Mouse (Mus musculus) C2C12 (cell line): Measurements from ENCODE around the gene Kcnk10. TPM values are rescaled to one million over a fixed set of nuclear protein-coding genes. Genes with fewer than 3 reads are reported as not detected.

Source experiments
- H3K27me3 ChIP-seq: one replicate; pipeline ENCODE4 v1.6.1; 2011; ENCODE audit not compliant: control insufficient read depth, insufficient read depth, insufficient read length
- H3K36me3 ChIP-seq: one replicate; pipeline ENCODE4 v1.6.1; 2011; ENCODE audit not compliant: control insufficient read depth, insufficient read depth
- H3K4me3 ChIP-seq: one replicate; pipeline ENCODE4 v1.5.1; 2011; ENCODE audit warnings: mild to moderate bottlenecking, control low read depth; ENCODE audit not compliant: poor library complexity, insufficient read depth, severe bottlenecking
- H3K79me2 ChIP-seq: one replicate; pipeline ENCODE4 v1.6.1; 2011; ENCODE audit not compliant: control insufficient read depth, insufficient read depth
- H3K79me3 ChIP-seq: one replicate; pipeline ENCODE4 v1.6.1; 2011; ENCODE audit warnings: low read depth, control low read depth
- H3ac ChIP-seq: one replicate; pipeline ENCODE3; 2011; ENCODE audit warnings: low read depth; ENCODE audit not compliant: control insufficient read depth, insufficient read length
- CEBPB ChIP-seq: IDR thresholded peaks from one replicate; pipeline ENCODE4 v1.6.1; 2011; ENCODE audit warnings: low read depth, mild to moderate bottlenecking, control low read depth, moderate library complexity
- CTCF ChIP-seq: IDR thresholded peaks from one replicate; pipeline ENCODE4 v1.5.1; 2011; ENCODE audit not compliant: control insufficient read depth, insufficient read depth, insufficient read length
- FOSL1 ChIP-seq: IDR thresholded peaks from one replicate; pipeline ENCODE4 v1.8.0; 2011; ENCODE audit warnings: mild to moderate bottlenecking, low read length; ENCODE audit not compliant: poor library complexity, insufficient read depth, severe bottlenecking
- MAX ChIP-seq: IDR thresholded peaks from one replicate; pipeline ENCODE4 v1.6.1; 2011; ENCODE audit warnings: mild to moderate bottlenecking, control low read depth
- MYOD1 ChIP-seq: IDR thresholded peaks from one replicate; pipeline ENCODE4 v1.6.1; 2011; ENCODE audit warnings: low read depth; ENCODE audit not compliant: control insufficient read depth, insufficient read length
- MYOG ChIP-seq: IDR thresholded peaks from one replicate; pipeline ENCODE4 v1.6.1; 2011; ENCODE audit not compliant: control insufficient read depth, insufficient read length; ENCODE audit errors: extremely low read depth
- USF1 ChIP-seq: IDR thresholded peaks from one replicate; pipeline ENCODE4 v1.6.1; 2011; ENCODE audit warnings: low read depth, mild to moderate bottlenecking, control low read depth, moderate library complexity
- polyA plus RNA-seq: library from polyadenylated mRNA; unstranded; fragments of >200 nt; fragmentation: generic; extraction: Trizol; gene quantifications from one replicate; pipeline ENCODE4 v1.2.1, GENCODE M21; 2012; ENCODE audit warnings: missing spikeins

Kcnk10 gene
- polyA plus RNA-seq, 1 experiment, result not detected

- Histone ChIP-seq H3K36me3 (no peaks in the 10 kb centered on the region), H3K79me3 (no peaks in the 10 kb centered on the region), H3K4me3 (no peak overlapping the region), H3ac (no peak overlapping the region), H3K79me2 (no peaks in the 10 kb centered on the region), H3K27me3 (peaks cover 10% of the 10 kb centered on the region)
- TF ChIP-seq CTCF (no peak), MYOG (no peak)
These were observed 58.1 kb downstream of the Kcnk10 start for GRCm38 (mm10) chr12:98519866-98520567.

- Histone ChIP-seq H3K36me3 (no peaks in the 10 kb centered on the region), H3ac (no peak overlapping the region)
- no peak for TF ChIP-seq CEBPB
- TF ChIP-seq FOSL1, result no peak
- TF ChIP-seq MYOD1, result no peak
- TF ChIP-seq MAX, result no peak
- no peak for TF ChIP-seq USF1
- TF ChIP-seq MYOG, result no peak
- no peak for TF ChIP-seq CTCF
These were observed 72.5 kb downstream of the Kcnk10 start for GRCm38 (mm10) chr12:98505601-98506000.

GRCm38 (mm10) chr12:98501528-98502280, 76.4 kb downstream of the Kcnk10 start:
- no peaks in the 10 kb centered on the region for H3K27me3 ChIP-seq
- TF ChIP-seq CTCF (no peak), MYOG (no peak), USF1 (no peak), CEBPB (no peak), FOSL1 (no peak), MYOD1 (no peak), MAX (no peak)
- no peaks in the 10 kb centered on the region for H3K36me3 ChIP-seq
- H3K79me2 ChIP-seq, result no peaks in the 10 kb centered on the region
- no peaks in the 10 kb centered on the region for H3K79me3 ChIP-seq
- H3K4me3 ChIP-seq, result no peak overlapping the region
- no peak overlapping the region for H3ac ChIP-seq

More at GRCm38 (mm10) chr12:98505601-98506000, 72.5 kb downstream of the Kcnk10 start:
- no peak overlapping the region for H3K4me3 ChIP-seq
- H3K27me3 ChIP-seq, result peaks cover 3% of the 10 kb centered on the region
- H3K79me3 ChIP-seq, result no peaks in the 10 kb centered on the region
- H3K79me2 ChIP-seq, result no peaks in the 10 kb centered on the region

- TF ChIP-seq MYOD1 (no peak), USF1 (no peak), CTCF (no peak), FOSL1 (no peak), MYOG (no peak), MAX (no peak), CEBPB (no peak)
- no peak overlapping the region for H3K4me3 ChIP-seq
- no peaks in the 10 kb centered on the region for H3K79me3 ChIP-seq
- H3K79me2 ChIP-seq, result no peaks in the 10 kb centered on the region
- H3K36me3 ChIP-seq, result no peaks in the 10 kb centered on the region
- H3ac ChIP-seq, result no peak overlapping the region
- no peaks in the 10 kb centered on the region for H3K27me3 ChIP-seq
These were observed 77.1 kb downstream of the Kcnk10 start for GRCm38 (mm10) chr12:98501045-98501444.

GRCm38 (mm10) chr12:98481460-98481859, 96.7 kb downstream of the Kcnk10 start:
- Histone ChIP-seq H3ac (no peak overlapping the region), H3K79me3 (no peaks in the 10 kb centered on the region), H3K27me3 (peaks cover 17% of the 10 kb centered on the region), H3K36me3 (no peaks in the 10 kb centered on the region), H3K4me3 (no peak overlapping the region), H3K79me2 (no peaks in the 10 kb centered on the region)
- TF ChIP-seq CEBPB (no peak), MYOG (no peak), USF1 (no peak), CTCF (no peak), FOSL1 (no peak), MYOD1 (no peak), MAX (no peak)

GRCm38 (mm10) chr12:98481048-98481447, 97.1 kb downstream of the Kcnk10 start:
- H3K4me3 ChIP-seq, result no peak overlapping the region
- no peaks in the 10 kb centered on the region for H3K36me3 ChIP-seq
- no peaks in the 10 kb centered on the region for H3K79me3 ChIP-seq
- H3K79me2 ChIP-seq, result no peaks in the 10 kb centered on the region
- peaks cover 17% of the 10 kb centered on the region for H3K27me3 ChIP-seq
- TF ChIP-seq USF1 (no peak), MAX (no peak), FOSL1 (no peak), CEBPB (no peak), MYOD1 (no peak), MYOG (no peak)
- no peak overlapping the region for H3ac ChIP-seq
